In genomic region chr2:51279396-51280045, GRCm38 (mm10) we compare ENCODE assay signal across 23 mouse cellular contexts.
DNase-seq lines count a peak whose midpoint lies in the region; ATAC-seq and TF ChIP-seq lines count a peak whose summit lies in the region.
"Had no signal": no experiment of that assay in that cellular context is flagged by ENCODE, and none has a peak within 500 bp of the region (broad histone marks: within the 10 kb centered on the region; RNA-seq: fewer than 3 reads in every experiment).

No protein-coding gene starts in this region.

- no peaks in the 10 kb centered on the region for H3K9me3 ChIP-seq in kidney, postnatal 0 days (replicated peaks; ENCODE audit: low read length)
- H3K9me3 ChIP-seq in neural tube, embryonic 15.5 days (replicated peaks): no peaks in the 10 kb centered on the region
- H3K9me3 ChIP-seq: embryonic facial prominence, embryonic 15.5 days; hindbrain, embryonic 13.5 days; stomach, embryonic 15.5 days had no signal

- no peak overlapping the region for H3K9ac ChIP-seq in kidney, postnatal 0 days (ENCODE audit: low read depth, low read length)
- no peak overlapping the region for H3K9ac ChIP-seq in neural tube, embryonic 15.5 days (replicated peaks)
- H3K9ac ChIP-seq: embryonic facial prominence, embryonic 15.5 days; hindbrain, embryonic 13.5 days; liver, embryonic 14.5 days; stomach, embryonic 15.5 days had no signal

- H3K27ac ChIP-seq in kidney, postnatal 0 days: no peak overlapping the region
- H3K27ac ChIP-seq in neural tube, embryonic 15.5 days (replicated peaks): no peak overlapping the region
- H3K27ac ChIP-seq: gastrocnemius, adult 2 months; hindbrain, embryonic 13.5 days; left cerebral cortex, adult 2 months; liver, embryonic 14.5 days; stomach, embryonic 15.5 days had no signal

- 53% methylated on average over 5 of the region's 5 CpGs for WGBS in kidney, postnatal 0 days
- WGBS in neural tube, embryonic 15.5 days: 71% methylated on average over 5 of the region's 5 CpGs

- no peak overlapping the region for H3K4me3 ChIP-seq in kidney, postnatal 0 days (replicated peaks; ENCODE audit: low read depth, low read length)
- no peak overlapping the region for H3K4me3 ChIP-seq in neural tube, embryonic 15.5 days (replicated peaks)
- H3K4me3 ChIP-seq: embryonic facial prominence, embryonic 15.5 days; gastrocnemius, adult 2 months; hindbrain, embryonic 13.5 days; left cerebral cortex, adult 2 months; stomach, embryonic 15.5 days had no signal

- 0 out of 2 replicates have a peak, but pooled peaks cover under 1% of the 10 kb centered on the region for H3K4me1 ChIP-seq in kidney, postnatal 0 days (replicated peaks; ENCODE audit: insufficient read depth, low read length)
- no peaks in the 10 kb centered on the region for H3K4me1 ChIP-seq in neural tube, embryonic 15.5 days
- H3K4me1 ChIP-seq: stomach, embryonic 15.5 days had no signal

- no peaks in the 10 kb centered on the region for H3K36me3 ChIP-seq in kidney, postnatal 0 days (ENCODE audit: insufficient read depth, low read length)
- H3K36me3 ChIP-seq in neural tube, embryonic 15.5 days: no peaks in the 10 kb centered on the region
- H3K36me3 ChIP-seq: embryonic facial prominence, embryonic 15.5 days; G1E; hindbrain, embryonic 13.5 days; stomach, embryonic 15.5 days had no signal

- no peak for ATAC-seq in kidney, postnatal 0 days (replicated peaks; ENCODE audit: low FRiP score, low read depth)
- no peak for ATAC-seq in activated CD4-positive, CD25-positive, alpha-beta regulatory T cell, adult 4 months
- ATAC-seq in neural tube, embryonic 15.5 days (ENCODE audit: low FRiP score): no peak
- ATAC-seq: midbrain, embryonic 16.5 days had no signal

- peak; percentile 36 for DNase-seq in kidney, postnatal 0 days (ENCODE audit: low spot score)
- DNase-seq in kidney, postnatal 25 days: no peak
- peak; percentile 92 for DNase-seq in 3T3-L1 (ENCODE audit: low read depth, low spot score)
- DNase-seq in Muller cell, postnatal 12 days (ENCODE audit: inconsistent ontology term): peak; percentile 73
- DNase-seq in fibroblast of lung, adult 2 months (ENCODE audit: low read depth): peak; percentile 19
- DNase-seq: adrenal gland, adult 8-10 months; cerebellum, adult 8-10 months; gastrocnemius, adult 2 months; heart, postnatal 10 days; kidney, adult 8-10 months; kidney, postnatal 36 days; left cerebral cortex, postnatal 4 days; lung, postnatal 10 days; right cerebral cortex, postnatal 25 days had no signal

- no peak for TF ChIP-seq CTCF in kidney, postnatal 0 days (IDR thresholded peaks at IDR 0.05; ENCODE audit: low read depth)

- H3K4me2 ChIP-seq in kidney, postnatal 0 days (ENCODE audit: low read length): no peak overlapping the region
- no peak overlapping the region for H3K4me2 ChIP-seq in neural tube, embryonic 15.5 days
- H3K4me2 ChIP-seq: embryonic facial prominence, embryonic 15.5 days; hindbrain, embryonic 13.5 days; stomach, embryonic 15.5 days had no signal

- no peaks in the 10 kb centered on the region for H3K27me3 ChIP-seq in kidney, postnatal 0 days (ENCODE audit: insufficient read depth, low read length)
- H3K27me3 ChIP-seq in neural tube, embryonic 15.5 days (replicated peaks): no peaks in the 10 kb centered on the region
- H3K27me3 ChIP-seq: embryonic facial prominence, embryonic 15.5 days; hindbrain, embryonic 13.5 days; stomach, embryonic 15.5 days had no signal

Comparison
In these comparisons a context has a peak if more than half of its experiments do, and no peak if none do; other contexts are left out.
1. DNase-seq: peak in kidney, postnatal 0 days (single experiment), 3T3-L1 (single experiment), Muller cell, postnatal 12 days (single experiment) and fibroblast of lung, adult 2 months (single experiment); none in kidney, postnatal 25 days (0 of 2).